Mouse (Mus musculus) midbrain, embryonic 12.5 days (tissue): ENCODE data around the gene Lin7b. TPM values are rescaled to one million over a fixed set of nuclear protein-coding genes. Genes with fewer than 3 reads are reported as not detected.

Experiments
- ATAC-seq: fragments of 200-750 bp; cut with Nextera tagmentation; 2 replicates; pipeline ENCODE4 v1.8.0; 2017; ENCODE audit warnings: low read depth, moderate TSS enrichment, moderate library complexity; ENCODE audit not compliant: low FRiP score
- H3K27ac ChIP-seq: fragments of 300-500 bp; sonication (generic); replicated peaks from 2 replicates; pipeline ENCODE4 v1.5.1; 2016; ENCODE audit warnings: mild to moderate bottlenecking
- H3K27me3 ChIP-seq: fragments of 300-500 bp; sonication (generic); 2 replicates; pipeline ENCODE4 v1.6.1; 2016; ENCODE audit warnings: mild to moderate bottlenecking
- H3K36me3 ChIP-seq: fragments of 300-500 bp; sonication (generic); 2 replicates; pipeline ENCODE4 v1.6.1; 2016
- H3K4me1 ChIP-seq: fragments of 300-500 bp; sonication (generic); 2 replicates; pipeline ENCODE4 v1.6.1; 2016
- H3K4me2 ChIP-seq: fragments of 300-500 bp; sonication (generic); replicated peaks from 2 replicates; pipeline ENCODE4 v1.6.1; 2016; ENCODE audit warnings: mild to moderate bottlenecking, moderate library complexity
- H3K4me3 ChIP-seq: fragments of 300-500 bp; sonication (generic); 2 replicates; pipeline ENCODE4 v1.5.1; 2016; ENCODE audit warnings: mild to moderate bottlenecking
- H3K9ac ChIP-seq: fragments of 300-500 bp; sonication (generic); replicated peaks from 2 replicates; pipeline ENCODE4 v1.6.1; 2016; ENCODE audit warnings: mild to moderate bottlenecking, moderate library complexity
- H3K9me3 ChIP-seq: fragments of 300-500 bp; sonication (generic); 2 replicates; pipeline ENCODE4 v1.6.1; 2016; ENCODE audit warnings: mild to moderate bottlenecking
- WGBS: fragments of 180-500 bp; shearing (Covaris S2); methylation state at CpG from one replicate; pipeline ENCODE4 v1.1.7; 2016; 5-methylcytosine and 5-hydroxymethylcytosine counted together
- polyA plus RNA-seq: library from polyadenylated mRNA; unstranded; fragments of >200 nt; fragmentation: Nextera tagmentation; extraction: Ambion mirVana; gene quantifications from 2 replicates; pipeline ENCODE4 v1.2.1, GENCODE M21; 2016

Lin7b gene
- polyA plus RNA-seq, 1 experiment from 2014 or later, result 2.9 TPM

- Histone ChIP-seq H3K27ac (peak overlapping the region; percentile 56), H3K4me1 (peaks cover 40% of the 10 kb centered on the region), H3K4me2 (peak overlapping the region; percentile 86), H3K36me3 (no peaks in the 10 kb centered on the region; the same call in 1 of the 2 replicates), H3K4me3 (peak overlapping the region; percentile 52), H3K9me3 (no peaks in the 10 kb centered on the region), H3K27me3 (peaks cover 61% of the 10 kb centered on the region), H3K9ac (peak overlapping the region; percentile 68)
- WGBS, result under 1% methylated on average over 39 of the region's 39 CpGs
- ATAC-seq, result peak; percentile 89
Measured at GRCm38 (mm10) chr7:45339410-45340065, 30.8 kb downstream of the Lin7b start.

- H3K4me2 ChIP-seq, result peak overlapping the region; percentile 86
- ATAC-seq, result no peak
- no peak overlapping the region for H3K27ac ChIP-seq
- H3K36me3 ChIP-seq, result no peaks in the 10 kb centered on the region; the same call in 1 of the 2 replicates
- WGBS, result 1% methylated on average over 13 of the region's 14 CpGs
- peaks cover 52% of the 10 kb centered on the region for H3K4me1 ChIP-seq
- peaks cover 66% of the 10 kb centered on the region for H3K27me3 ChIP-seq
- H3K4me3 ChIP-seq, result no peak overlapping the region
- no peaks in the 10 kb centered on the region for H3K9me3 ChIP-seq
- 0 out of 2 replicates have a peak overlapping the region, but pooled peaks have one; percentile 68 for H3K9ac ChIP-seq
Measured at GRCm38 (mm10) chr7:45338161-45338911, 32.0 kb downstream of the Lin7b start.

GRCm38 (mm10) chr7:45337469-45337868 is 32.9 kb downstream of the Lin7b start:
- H3K9me3 ChIP-seq, result no peaks in the 10 kb centered on the region
- H3K36me3 ChIP-seq, result no peaks in the 10 kb centered on the region
- 16% methylated on average over 4 of the region's 4 CpGs for WGBS
- peaks cover 61% of the 10 kb centered on the region for H3K4me1 ChIP-seq
- peaks cover 68% of the 10 kb centered on the region for H3K27me3 ChIP-seq
- H3K4me3 ChIP-seq, result no peak overlapping the region
- no peak overlapping the region for H3K4me2 ChIP-seq
- no peak overlapping the region for H3K9ac ChIP-seq
- no peak for ATAC-seq
- no peak overlapping the region for H3K27ac ChIP-seq

GRCm38 (mm10) chr7:45336319-45336718 is 34.1 kb downstream of the Lin7b start:
- ATAC-seq, result no peak
- no peak overlapping the region for H3K9ac ChIP-seq
- H3K9me3 ChIP-seq, result no peaks in the 10 kb centered on the region
- H3K36me3 ChIP-seq, result no peaks in the 10 kb centered on the region
- H3K4me2 ChIP-seq, result no peak overlapping the region
- peaks cover 63% of the 10 kb centered on the region for H3K27me3 ChIP-seq
- peaks cover 64% of the 10 kb centered on the region for H3K4me1 ChIP-seq
- 86% methylated on average over 4 of the region's 4 CpGs for WGBS
- H3K27ac ChIP-seq, result no peak overlapping the region
- H3K4me3 ChIP-seq, result no peak overlapping the region

GRCm38 (mm10) chr7:45335056-45335455 is 35.3 kb downstream of the Lin7b start, which contains the start of gene Hrc:
Gene Hrc (plus strand): TSS chr7:45335290.
- ATAC-seq, result no peak
- Histone ChIP-seq H3K9me3 (no peaks in the 10 kb centered on the region), H3K9ac (peak within 1 kb of the TSS; percentile 71; the same call in 1 of the 2 replicates), H3K4me2 (peak within 1 kb of the TSS; percentile 96), H3K4me3 (no peak within 1 kb of the TSS; the same call in 1 of the 2 replicates), H3K4me1 (peaks cover 53% of the 10 kb centered on the region), H3K27me3 (peaks cover 54% of the 10 kb centered on the region), H3K27ac (no peak within 1 kb of the TSS), H3K36me3 (no peaks in the 10 kb centered on the region)
- 38% methylated on average over 5 of the region's 5 CpGs for WGBS

GRCm38 (mm10) chr7:45334605-45335004 is 35.8 kb downstream of the Lin7b start:
- Histone ChIP-seq H3K4me1 (peaks cover 49% of the 10 kb centered on the region), H3K27ac (no peak overlapping the region), H3K27me3 (peaks cover 54% of the 10 kb centered on the region), H3K9ac (no peak overlapping the region), H3K9me3 (no peaks in the 10 kb centered on the region), H3K4me3 (no peak overlapping the region), H3K36me3 (no peaks in the 10 kb centered on the region), H3K4me2 (no peak overlapping the region)
- ATAC-seq, result no peak
- WGBS, result 30% methylated on average over 3 of the region's 3 CpGs

GRCm38 (mm10) chr7:45333431-45333982 is 36.9 kb downstream of the Lin7b start, which contains the start of gene Trpm4:
Gene Trpm4 (minus strand): TSS chr7:45333780.
- peaks cover 54% of the 10 kb centered on the region for H3K27me3 ChIP-seq
- H3K4me3 ChIP-seq, result peak within 1 kb of the TSS; percentile 57
- peaks cover 38% of the 10 kb centered on the region for H3K4me1 ChIP-seq
- no peaks in the 10 kb centered on the region for H3K9me3 ChIP-seq
- WGBS, result under 1% methylated on average over 38 of the region's 38 CpGs
- no peak within 1 kb of the TSS; the same call in 1 of the 2 replicates for H3K27ac ChIP-seq
- H3K4me2 ChIP-seq, result peak within 1 kb of the TSS; percentile 96
- H3K9ac ChIP-seq, result peak within 1 kb of the TSS; percentile 71
- H3K36me3 ChIP-seq, result no peaks in the 10 kb centered on the region
- peak; percentile 64 for ATAC-seq

- Histone ChIP-seq H3K27ac (no peak overlapping the region), H3K27me3 (peaks cover 50% of the 10 kb centered on the region), H3K9me3 (no peaks in the 10 kb centered on the region), H3K4me3 (peak overlapping the region; percentile 57), H3K4me2 (peak overlapping the region; percentile 96), H3K9ac (peak overlapping the region; percentile 71), H3K36me3 (no peaks in the 10 kb centered on the region), H3K4me1 (peaks cover 32% of the 10 kb centered on the region)
- 4% methylated on average over 22 of the region's 22 CpGs for WGBS
- peak; percentile 57 for ATAC-seq
Measured at GRCm38 (mm10) chr7:45332685-45333425, 37.5 kb downstream of the Lin7b start.

GRCm38 (mm10) chr7:45331502-45331901 is 38.9 kb downstream of the Lin7b start:
- Histone ChIP-seq H3K9ac (no peak overlapping the region), H3K4me1 (peaks cover 29% of the 10 kb centered on the region), H3K27me3 (peaks cover 36% of the 10 kb centered on the region), H3K4me3 (no peak overlapping the region), H3K4me2 (no peak overlapping the region), H3K36me3 (no peaks in the 10 kb centered on the region), H3K27ac (no peak overlapping the region), H3K9me3 (no peaks in the 10 kb centered on the region)
- no peak for ATAC-seq
- 84% methylated on average over 6 of the region's 6 CpGs for WGBS

GRCm38 (mm10) chr7:45328841-45329475 is 41.4 kb downstream of the Lin7b start:
- Histone ChIP-seq H3K27me3 (peaks cover 13% of the 10 kb centered on the region), H3K9me3 (no peaks in the 10 kb centered on the region), H3K27ac (no peak overlapping the region), H3K4me2 (no peak overlapping the region), H3K4me1 (peaks cover 18% of the 10 kb centered on the region), H3K36me3 (0 out of 2 replicates have a peak, but pooled peaks cover 4% of the 10 kb centered on the region), H3K9ac (no peak overlapping the region), H3K4me3 (no peak overlapping the region)
- 81% methylated on average over 13 of the region's 13 CpGs for WGBS
- no peak for ATAC-seq

- Histone ChIP-seq H3K4me3 (no peak overlapping the region), H3K27ac (no peak overlapping the region), H3K9ac (no peak overlapping the region), H3K36me3 (0 out of 2 replicates have a peak, but pooled peaks cover 4% of the 10 kb centered on the region), H3K9me3 (no peaks in the 10 kb centered on the region), H3K27me3 (no peaks in the 10 kb centered on the region), H3K4me1 (no peaks in the 10 kb centered on the region), H3K4me2 (no peak overlapping the region)
- no peak for ATAC-seq
Measured at GRCm38 (mm10) chr7:45325800-45326199, 44.6 kb downstream of the Lin7b start.
